Mouse (Mus musculus) midbrain, embryonic 14.5 days (tissue): ENCODE data around the gene Cd209e. TPM values are rescaled to one million over a fixed set of nuclear protein-coding genes. Genes with fewer than 3 reads are reported as not detected.
"Not testable (repeated sequence)": the region's sequence is repeated elsewhere in the genome, so short reads cannot be mapped to it uniquely, and the experiment has no call there.

ENCODE experiments used
- ATAC-seq: fragments of 200-750 bp; cut with Nextera tagmentation; 2 replicates; pipeline ENCODE4 v1.8.0; 2017; ENCODE audit warnings: moderate number of reproducible peaks, moderate library complexity; ENCODE audit not compliant: low FRiP score, low TSS enrichment
- DNase-seq: peaks from one replicate; pipeline ENCODE4 v3.0.0-alpha.2; 2015
- H3K27ac ChIP-seq: fragments of 300-500 bp; sonication (generic); replicated peaks from 2 replicates; pipeline ENCODE4 v1.5.1; 2014; ENCODE audit warnings: mild to moderate bottlenecking, low read depth, low read length, moderate library complexity
- H3K27me3 ChIP-seq: fragments of 300-500 bp; sonication (generic); 2 replicates; pipeline ENCODE4 v1.6.1; 2014; ENCODE audit warnings: low read length, control low read depth, mixed read lengths; ENCODE audit not compliant: control insufficient read depth, insufficient read depth
- H3K36me3 ChIP-seq: fragments of 300-500 bp; sonication (generic); 2 replicates; pipeline ENCODE4 v1.6.1; 2014; ENCODE audit warnings: low read length, control low read depth; ENCODE audit not compliant: control insufficient read depth, insufficient read depth
- H3K4me1 ChIP-seq: fragments of 300-500 bp; sonication (generic); 2 replicates; pipeline ENCODE4 v1.6.1; 2014; ENCODE audit warnings: mild to moderate bottlenecking, antibody characterized with exemption, low read length, control low read depth; ENCODE audit not compliant: control insufficient read depth, insufficient read depth
- H3K4me2 ChIP-seq: fragments of 300-500 bp; sonication (generic); 2 replicates; pipeline ENCODE4 v1.6.1; 2014; ENCODE audit warnings: mild to moderate bottlenecking, low read length, moderate library complexity
- H3K4me3 ChIP-seq: fragments of 300-500 bp; sonication (generic); replicated peaks from 2 replicates; pipeline ENCODE4 v1.5.1; 2014; ENCODE audit warnings: low read depth, low read length
- H3K9ac ChIP-seq: fragments of 300-500 bp; sonication (generic); replicated peaks from 2 replicates; pipeline ENCODE4 v1.6.1; 2014; ENCODE audit warnings: mild to moderate bottlenecking, low read length, moderate library complexity
- H3K9me3 ChIP-seq: fragments of 300-500 bp; sonication (generic); 2 replicates; pipeline ENCODE4 v1.6.1; 2016; ENCODE audit warnings: low read length, control low read depth, mixed read lengths; ENCODE audit not compliant: control insufficient read depth
- WGBS: fragments of 180-500 bp; shearing (Covaris S2); extraction: QIAGEN DNeasy Blood & Tissue Kit; methylation state at CpG from one replicate; pipeline ENCODE4 v1.1.7; 2014; 5-methylcytosine and 5-hydroxymethylcytosine counted together
- polyA plus RNA-seq: library from polyadenylated mRNA; unstranded; fragments of >200 nt; fragmentation: Nextera tagmentation; extraction: Ambion mirVana; gene quantifications from 2 replicates; pipeline ENCODE4 v1.2.1, GENCODE M21; 2014

Gene Cd209e
- not detected in 2 replicates for polyA plus RNA-seq

- H3K27ac ChIP-seq: no peak within 1 kb of the TSS
- no peaks in the 10 kb centered on the region for H3K4me1 ChIP-seq
- no peaks in the 10 kb centered on the region for H3K27me3 ChIP-seq
- H3K4me2 ChIP-seq: no peak within 1 kb of the TSS
- H3K9me3 ChIP-seq: peaks cover 19% of the 10 kb centered on the region; the same call in 1 of the 2 replicates
- no peak for DNase-seq
- 68% methylated on average over 2 of the region's 2 CpGs for WGBS
- ATAC-seq: no peak
- H3K36me3 ChIP-seq: no peaks in the 10 kb centered on the region
- H3K4me3 ChIP-seq: no peak within 1 kb of the TSS
- H3K9ac ChIP-seq: no peak within 1 kb of the TSS
These were observed at the start of gene Cd209e for GRCm38 (mm10) chr8:3854209-3854608. Gene Cd209e (minus strand): TSS chr8:3854309.

- H3K4me2 ChIP-seq: no peak within 1 kb of the TSS
- no peaks in the 10 kb centered on the region for H3K4me1 ChIP-seq
- peaks cover 3% of the 10 kb centered on the region; the same call in 1 of the 2 replicates for H3K9me3 ChIP-seq
- no peak within 1 kb of the TSS for H3K4me3 ChIP-seq
- WGBS: 72% methylated on average over 4 of the region's 4 CpGs
- H3K27ac ChIP-seq: no peak within 1 kb of the TSS
- H3K27me3 ChIP-seq: no peaks in the 10 kb centered on the region
- DNase-seq (no peak), ATAC-seq (no peak)
- no peaks in the 10 kb centered on the region for H3K36me3 ChIP-seq
- no peak within 1 kb of the TSS for H3K9ac ChIP-seq
These were observed 24.3 kb upstream of the Cd209e start, which contains the start of gene Cd209d for GRCm38 (mm10) chr8:3878455-3878854. Gene Cd209d (minus strand): TSS chr8:3878555.

- Histone ChIP-seq H3K27me3 (no peaks in the 10 kb centered on the region), H3K4me1 (no peaks in the 10 kb centered on the region), H3K9ac (no peak overlapping the region), H3K36me3 (no peaks in the 10 kb centered on the region), H3K27ac (no peak overlapping the region), H3K4me3 (no peak overlapping the region), H3K4me2 (no peak overlapping the region), H3K9me3 (peaks cover 3% of the 10 kb centered on the region; the same call in 1 of the 2 replicates)
- ATAC-seq (no peak), DNase-seq (no peak)
- 87% methylated on average over 2 of the region's 2 CpGs for WGBS
These were observed 22.0 kb upstream of the Cd209e start for GRCm38 (mm10) chr8:3876121-3876520.

- not testable (repeated sequence) for DNase-seq
These were observed 8.6 kb upstream of the Cd209e start for GRCm38 (mm10) chr8:3862736-3863135.

GRCm38 (mm10) chr8:3803091-3803490 lies 51.0 kb downstream of the Cd209e start:
- H3K9me3 ChIP-seq: peaks cover 19% of the 10 kb centered on the region
- no peak overlapping the region for H3K27ac ChIP-seq
- no peak overlapping the region for H3K9ac ChIP-seq
- no peak overlapping the region for H3K4me2 ChIP-seq
- ATAC-seq: no peak
- no peaks in the 10 kb centered on the region for H3K36me3 ChIP-seq
- no peaks in the 10 kb centered on the region for H3K4me1 ChIP-seq
- no peak overlapping the region for H3K4me3 ChIP-seq
- no peak for DNase-seq
- 87% methylated on average over 14 of the region's 14 CpGs for WGBS
- no peaks in the 10 kb centered on the region for H3K27me3 ChIP-seq

More at GRCm38 (mm10) chr8:3862736-3863135, 8.6 kb upstream of the Cd209e start:
- H3K4me1 ChIP-seq, H3K4me3 ChIP-seq, H3K9ac ChIP-seq, H3K27me3 ChIP-seq, H3K36me3 ChIP-seq, H3K4me2 ChIP-seq, ATAC-seq, H3K27ac ChIP-seq: not testable (repeated sequence)
- H3K9me3 ChIP-seq: peaks cover 10% of the 10 kb centered on the region

Other genes with a start within 250 kb of the Cd209e start
- gene Xab2, start 233.0 kb downstream of the Cd209e start, polyA plus RNA-seq: 47.5 and 51.1 TPM in 2 replicates
- 95.5 and 103 TPM in 2 replicates for gene Pet100, start 232.8 kb downstream of the Cd209e start, polyA plus RNA-seq
- gene Pcp2, start 228.8 kb downstream of the Cd209e start, polyA plus RNA-seq: 6.5 and 12.4 TPM in 2 replicates
- 21.3 and 26.6 TPM in 2 replicates for gene Stxbp2, start 223.4 kb downstream of the Cd209e start, polyA plus RNA-seq
- 0.70 TPM in 1 of 2 replicates, not detected in the other for gene Retn, start 198.5 kb downstream of the Cd209e start, polyA plus RNA-seq
- gene Mcemp1, start 188.6 kb downstream of the Cd209e start, polyA plus RNA-seq: 0.14 TPM in 1 of 2 replicates, not detected in the other
- gene Fcor, start 181.9 kb downstream of the Cd209e start, polyA plus RNA-seq: 16.4 and 28.1 TPM in 2 replicates
- gene Trappc5, start 178.0 kb downstream of the Cd209e start, polyA plus RNA-seq: 48.0 and 56.9 TPM in 2 replicates
- gene Fcer2a, start 160.1 kb downstream of the Cd209e start, polyA plus RNA-seq: 0.32 and 0.38 TPM in 2 replicates
- gene Clec4g, start 133.7 kb downstream of the Cd209e start, polyA plus RNA-seq: not detected in 2 replicates
- gene Cd209a, start 105.3 kb downstream of the Cd209e start, polyA plus RNA-seq: not detected in 2 replicates
- gene Cd209d, start 24.2 kb upstream of the Cd209e start, polyA plus RNA-seq: not detected in 2 replicates
- gene Cd209b, start 72.5 kb upstream of the Cd209e start, polyA plus RNA-seq: not detected in 2 replicates
- gene Cd209c, start 100.4 kb upstream of the Cd209e start, polyA plus RNA-seq: 0.54 and 0.78 TPM in 2 replicates